Mouse (Mus musculus): ENCODE results near the gene Uqcrq. TPM values are rescaled to one million over a fixed set of nuclear protein-coding genes. Genes with fewer than 3 reads are reported as not detected.

Uqcrq gene
- total RNA-seq, 2 experiments from 2014 or later = 488 to 504 TPM

GRCm38 (mm10) chr11:53425711-53426255, 4.8 kb downstream of the Uqcrq start:
- DNase-seq (ENCODE audit: low spot score in 2 of 2) = peak in 1 of 2 experiments; percentile 43
- intact Hi-C loops (cut with DNase I) = no loop called here

DNA sequence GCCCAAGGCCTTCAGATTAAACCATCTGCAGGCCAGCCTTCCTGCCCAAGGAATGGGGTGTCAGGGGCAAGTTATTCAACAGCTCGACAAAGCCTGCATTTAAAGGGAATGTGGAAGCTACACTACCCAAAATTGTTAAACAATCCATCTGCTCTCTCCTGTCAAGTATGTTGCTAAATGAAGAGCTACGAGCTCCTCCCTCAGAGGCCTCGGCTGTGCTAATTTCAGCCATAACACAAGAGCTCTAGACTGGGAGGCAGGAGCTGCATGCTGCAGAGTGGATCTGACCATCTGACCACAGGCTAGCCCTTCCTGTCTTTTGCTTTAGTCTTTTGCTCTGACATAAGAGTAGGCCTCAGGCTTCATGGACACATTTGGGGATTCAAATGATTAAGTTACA, 5.4 kb downstream of the Uqcrq start:
- DNase-seq (ENCODE audit: low spot score in 2 of 2) = peak; percentile 43 to 69
- intact Hi-C loops (cut with DNase I) = no loop called here

DNA sequence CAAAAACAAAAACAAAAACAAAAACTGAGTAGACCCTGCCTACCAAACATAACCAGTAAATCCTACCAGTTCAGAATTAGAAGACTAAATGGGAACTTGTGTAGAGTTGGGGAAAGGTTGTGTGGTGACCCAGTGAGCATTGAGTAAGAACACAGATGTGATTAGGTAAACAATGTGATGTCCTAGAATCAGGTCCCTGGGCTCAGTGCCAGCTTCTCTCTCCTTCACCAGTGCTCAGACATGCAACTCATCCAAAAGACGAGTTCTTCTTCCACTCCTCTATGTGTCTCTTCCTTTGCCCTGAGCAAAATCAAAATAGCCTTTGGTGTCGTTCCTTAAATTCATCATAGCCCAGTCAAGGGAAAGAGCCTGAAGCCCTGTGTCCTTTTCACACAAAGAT, 5.8 kb downstream of the Uqcrq start:
- intact Hi-C loops (cut with DNase I) = no loop called here
- peak in 1 of 2 experiments; percentile 28 for DNase-seq (ENCODE audit: low spot score in 2 of 2)

DNA sequence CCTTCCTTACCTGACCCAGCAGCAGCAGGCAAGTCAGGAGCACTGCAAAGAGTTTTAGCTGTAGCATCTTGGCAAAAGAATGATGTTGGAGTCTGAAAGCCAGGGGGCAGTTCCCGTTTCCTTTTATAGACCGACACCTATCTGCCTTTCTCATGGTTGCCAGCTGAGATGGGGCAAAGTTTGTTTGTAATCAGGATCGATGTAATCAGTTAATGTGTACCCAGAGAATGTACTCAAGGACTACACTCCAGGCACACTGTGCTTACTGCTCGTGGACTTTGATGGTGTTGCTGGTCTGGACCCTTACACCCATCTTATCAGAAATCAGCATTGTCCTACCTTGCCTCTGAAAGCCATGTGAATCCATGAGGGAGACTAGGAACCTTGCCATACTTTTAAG, 7.6 kb downstream of the Uqcrq start, which contains the start of gene Leap2:
TSS of gene Leap2 (minus strand) at position 135 of the 400 bp plus-strand sequence.
- no peak for DNase-seq (ENCODE audit: low spot score in 2 of 2)
- intact Hi-C loops (cut with DNase I) = no loop called here

GRCm38 (mm10) chr11:53418048-53418447, 12.6 kb downstream of the Uqcrq start:
- intact Hi-C loops (cut with DNase I) = no loop called here

GRCm38 (mm10) chr11:53413871-53414270, 16.8 kb downstream of the Uqcrq start:
- intact Hi-C loops (cut with DNase I) = no loop called here
- DNase-seq (ENCODE audit: low spot score in 2 of 2) = no peak

More at GRCm38 (mm10) chr11:53418048-53418447, 12.6 kb downstream of the Uqcrq start:
- no peak for DNase-seq (ENCODE audit: low spot score in 2 of 2)

DNA sequence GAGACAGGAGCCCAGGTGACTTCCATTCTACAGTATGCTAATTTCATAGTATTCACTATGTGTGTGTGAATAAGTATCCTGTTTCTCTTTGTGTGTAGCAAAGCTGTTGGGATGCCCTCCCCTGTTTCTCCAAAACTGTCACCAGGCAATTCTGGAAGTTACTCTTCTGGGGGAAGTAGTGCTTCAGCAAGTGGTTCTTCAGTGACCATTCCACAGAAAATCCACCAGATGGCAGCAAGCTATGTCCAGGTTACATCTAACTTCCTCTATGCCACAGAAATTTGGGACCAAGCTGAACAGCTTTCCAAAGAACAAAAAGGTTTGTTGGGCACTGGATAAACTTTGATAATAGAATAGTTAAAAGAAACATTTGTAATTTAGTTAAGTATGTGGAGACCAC, 18.9 kb downstream of the Uqcrq start:
- intact Hi-C loops (cut with DNase I) = no loop called here
- peak in 1 of 2 experiments; percentile 28 for DNase-seq (ENCODE audit: low spot score in 2 of 2)

DNA sequence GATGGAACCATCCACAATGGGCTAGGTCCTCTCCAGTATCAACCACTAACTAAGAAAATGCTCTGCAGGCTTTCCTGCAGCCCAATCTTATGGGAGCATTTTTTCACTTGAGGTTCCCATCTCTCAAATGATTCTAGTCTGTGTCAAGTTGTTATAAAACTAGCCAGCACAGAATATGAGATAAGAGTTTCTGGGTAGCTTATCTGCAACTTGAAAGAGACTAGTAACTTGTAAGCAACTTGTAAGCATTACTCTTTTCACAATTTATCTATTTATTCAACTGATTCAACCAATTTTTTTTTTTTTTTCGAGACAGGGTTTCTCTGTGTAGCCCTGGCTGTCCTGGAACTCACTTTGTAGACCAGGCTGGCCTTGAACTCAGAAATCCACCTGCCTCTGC, 27.0 kb downstream of the Uqcrq start:
- no peak for DNase-seq (ENCODE audit: low spot score in 2 of 2)
- intact Hi-C loops (cut with DNase I) = no loop called here

- intact Hi-C loops (cut with DNase I) = no loop called here
- no peak for DNase-seq (ENCODE audit: low spot score in 2 of 2)
Observed at GRCm38 (mm10) chr11:53393856-53394255, 36.8 kb downstream of the Uqcrq start.

- intact Hi-C loops (cut with DNase I) = no loop called here
- no peak for DNase-seq (ENCODE audit: low spot score in 2 of 2)
Observed at GRCm38 (mm10) chr11:53383758-53384428, 46.7 kb downstream of the Uqcrq start.

DNA sequence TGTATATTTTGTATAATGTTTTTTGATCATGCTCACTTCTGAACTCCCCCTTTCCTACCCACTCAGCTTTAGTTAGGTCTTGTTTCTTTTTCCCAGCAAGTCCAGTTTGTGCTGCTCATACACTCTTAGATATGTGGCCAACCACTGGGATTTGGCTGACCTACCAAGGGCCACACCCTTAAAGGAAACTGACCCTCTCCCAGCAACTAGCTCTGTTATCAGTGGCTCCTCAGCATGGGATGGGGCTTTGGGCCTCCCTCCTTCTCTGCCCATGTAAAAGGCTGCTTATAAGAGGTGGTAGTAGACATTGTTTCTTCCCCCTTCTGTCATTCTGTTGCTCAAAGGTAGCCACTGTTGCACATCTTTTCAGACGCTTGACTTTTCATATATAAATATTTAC, 51.7 kb downstream of the Uqcrq start:
- DNase-seq (ENCODE audit: low spot score in 2 of 2) = no peak
- intact Hi-C loops (cut with DNase I) = no loop called here

Small RNAs within 50 kb of the gene (microRNA-seq; reads per million reads assigned to microRNA genes)
- gene Mir6920 = 0 reads per million in 2 experiments

Other genes with a start within 250 kb of the Uqcrq start
- gene Hspa4, start 130.4 kb downstream of the Uqcrq start, total RNA-seq (2021) = 100 to 1,000 TPM; 178 to 182 TPM
- 10 to 100 TPM; 13.2 to 15.7 TPM for gene Zcchc10, start 106.2 kb downstream of the Uqcrq start, total RNA-seq (2021)
- 100 to 1,000 TPM; 179 to 194 TPM for gene Aff4, start 80.0 kb downstream of the Uqcrq start, total RNA-seq (2021)
- gene Leap2, start 7.7 kb downstream of the Uqcrq start, total RNA-seq (2021) = not detected
- 1 to 10 TPM in 1 of 2 experiments, under 1 TPM in 1; 0.41 to 1.2 TPM for gene Gdf9, start 192 bp upstream of the Uqcrq start, total RNA-seq (2021)
- gene Gm10447, start 26.3 kb upstream of the Uqcrq start, total RNA-seq (2021) = under 1 TPM; 0.32 to 0.34 TPM
- gene Shroom1, start 26.4 kb upstream of the Uqcrq start, total RNA-seq (2021) = 1 to 10 TPM; 4.0 to 4.5 TPM
- gene Gm9837, start 39.6 kb upstream of the Uqcrq start, total RNA-seq (2021) = not detected
- 1 to 10 TPM; 3.3 TPM for gene Gm9945, start 49.3 kb upstream of the Uqcrq start, total RNA-seq (2021)
- 10 to 100 TPM; 79.1 to 79.3 TPM for gene Sowaha, start 49.4 kb upstream of the Uqcrq start, total RNA-seq (2021)
- gene Sept8, start 88.4 kb upstream of the Uqcrq start, total RNA-seq (2021) = 100 to 1,000 TPM; 299 to 327 TPM
- 100 to 1,000 TPM; 129 to 130 TPM for gene Kif3a, start 136.5 kb upstream of the Uqcrq start, total RNA-seq (2021)
- gene Il4, start 187.8 kb upstream of the Uqcrq start, total RNA-seq (2021) = not detected
- gene Il13, start 203.9 kb upstream of the Uqcrq start, total RNA-seq (2021) = not detected

All from left cerebral cortex, postnatal 25 days (tissue).